Mouse (Mus musculus): ENCODE data around the gene Kmt2e. TPM values are rescaled to one million over a fixed set of nuclear protein-coding genes. Genes with fewer than 3 reads are reported as not detected.

Kmt2e gene
- total RNA-seq, 1 experiment = 9.1 TPM

GRCm38 (mm10) chr5:23413575-23414470, 20.4 kb upstream of the Kmt2e start:
- Histone ChIP-seq H3K4me1 (ENCODE audit: control insufficient read depth in 2 of 2, insufficient read depth in 2 of 2, low read length in 2 of 2, poor library complexity in 1 of 2) (peaks cover 13 to 20% of the 10 kb centered on the region in 2 experiments), H3K9me3 (ENCODE audit: control insufficient read depth, insufficient read depth, low read depth, low read length) (no peaks in the 10 kb centered on the region), H3K36me3 (ENCODE audit: control insufficient read depth, insufficient read depth, low read length, poor library complexity, severe bottlenecking) (no peaks in the 10 kb centered on the region), H3K4me3 (ENCODE audit: insufficient read depth in 1 of 2, low read depth in 1 of 2, low read length in 2 of 2, poor library complexity in 1 of 2, severe bottlenecking in 1 of 2) (no peak overlapping the region), H3K27ac (ENCODE audit: insufficient read depth, low read depth, low read length, poor library complexity, severe bottlenecking) (peak overlapping the region; percentile 61; the same call in 1 of the 2 replicates), H3K9ac (ENCODE audit: insufficient read depth, low read depth, low read length, poor library complexity, severe bottlenecking) (no peak overlapping the region)
- in situ Hi-C loops (cut with MboI; ENCODE audit: low sequenced_read_pairs in 2 of 2, unreplicated experiment in 2 of 2) = no loop called here
- DNase-seq (ENCODE audit: low read depth, low spot score) = no peak
- no peak for TF ChIP-seq ZC3H11A (IDR thresholded peaks at IDR 0.05; ENCODE audit: borderline replicate concordance, low read depth, low read length)
- no peak for TF ChIP-seq CHD2 (IDR thresholded peaks at IDR 0.05; ENCODE audit: low read depth, low read length)
- TF ChIP-seq HCFC1 (IDR thresholded peaks at IDR 0.05; ENCODE audit: borderline replicate concordance, insufficient read depth, low read length) = no peak
- no peak for TF ChIP-seq ZNF384 (IDR thresholded peaks at IDR 0.05; ENCODE audit: low read depth, low read length)
- no peak for TF ChIP-seq MAFK (IDR thresholded peaks at IDR 0.05; ENCODE audit: insufficient read depth, low read depth, low read length)

- Histone ChIP-seq H3K9ac (ENCODE audit: insufficient read depth, low read depth, low read length, poor library complexity, severe bottlenecking) (no peak overlapping the region), H3K36me3 (ENCODE audit: control insufficient read depth, insufficient read depth, low read length, poor library complexity, severe bottlenecking) (no peaks in the 10 kb centered on the region), H3K4me1 (ENCODE audit: control insufficient read depth in 2 of 2, insufficient read depth in 2 of 2, low read length in 2 of 2, poor library complexity in 1 of 2) (peaks cover 13 to 20% of the 10 kb centered on the region in 2 experiments), H3K4me3 (ENCODE audit: insufficient read depth in 1 of 2, low read depth in 1 of 2, low read length in 2 of 2, poor library complexity in 1 of 2, severe bottlenecking in 1 of 2) (no peak overlapping the region), H3K9me3 (ENCODE audit: control insufficient read depth, insufficient read depth, low read depth, low read length) (no peaks in the 10 kb centered on the region), H3K27ac (ENCODE audit: insufficient read depth, low read depth, low read length, poor library complexity, severe bottlenecking) (no peak overlapping the region; the same call in 1 of the 2 replicates)
- no peak for TF ChIP-seq ZC3H11A (IDR thresholded peaks at IDR 0.05; ENCODE audit: borderline replicate concordance, low read depth, low read length)
- TF ChIP-seq MAFK (IDR thresholded peaks at IDR 0.05; ENCODE audit: insufficient read depth, low read depth, low read length) = no peak
- TF ChIP-seq ZNF384 (IDR thresholded peaks at IDR 0.05; ENCODE audit: low read depth, low read length) = no peak
- TF ChIP-seq CHD2 (IDR thresholded peaks at IDR 0.05; ENCODE audit: low read depth, low read length) = no peak
- TF ChIP-seq HCFC1 (IDR thresholded peaks at IDR 0.05; ENCODE audit: borderline replicate concordance, insufficient read depth, low read length) = no peak
- in situ Hi-C loops (cut with MboI; ENCODE audit: low sequenced_read_pairs in 2 of 2, unreplicated experiment in 2 of 2) = no loop called here
- DNase-seq (ENCODE audit: low read depth, low spot score) = no peak
Observed at GRCm38 (mm10) chr5:23414490-23415126, 19.6 kb upstream of the Kmt2e start.

GRCm38 (mm10) chr5:23415571-23416285, 18.5 kb upstream of the Kmt2e start:
- Histone ChIP-seq H3K4me1 (ENCODE audit: control insufficient read depth in 2 of 2, insufficient read depth in 2 of 2, low read length in 2 of 2, poor library complexity in 1 of 2) (peaks cover 13 to 21% of the 10 kb centered on the region in 2 experiments), H3K4me3 (ENCODE audit: insufficient read depth in 1 of 2, low read depth in 1 of 2, low read length in 2 of 2, poor library complexity in 1 of 2, severe bottlenecking in 1 of 2) (no peak overlapping the region), H3K9ac (ENCODE audit: insufficient read depth, low read depth, low read length, poor library complexity, severe bottlenecking) (no peak overlapping the region), H3K9me3 (ENCODE audit: control insufficient read depth, insufficient read depth, low read depth, low read length) (no peaks in the 10 kb centered on the region), H3K36me3 (ENCODE audit: control insufficient read depth, insufficient read depth, low read length, poor library complexity, severe bottlenecking) (no peaks in the 10 kb centered on the region), H3K27ac (ENCODE audit: insufficient read depth, low read depth, low read length, poor library complexity, severe bottlenecking) (no peak overlapping the region)
- in situ Hi-C loops (cut with MboI; ENCODE audit: low sequenced_read_pairs in 2 of 2, unreplicated experiment in 2 of 2) = no loop called here
- no peak for DNase-seq (ENCODE audit: low read depth, low spot score)
- 0 out of 2 replicates have a peak, but pooled peaks have one; percentile 37 for TF ChIP-seq CHD2 (IDR thresholded peaks at IDR 0.05; ENCODE audit: low read depth, low read length)
- no peak for TF ChIP-seq MAFK (IDR thresholded peaks at IDR 0.05; ENCODE audit: insufficient read depth, low read depth, low read length)
- no peak for TF ChIP-seq ZNF384 (IDR thresholded peaks at IDR 0.05; ENCODE audit: low read depth, low read length)
- peak; percentile 34; the same call in 1 of the 2 replicates for TF ChIP-seq ZC3H11A (IDR thresholded peaks at IDR 0.05; ENCODE audit: borderline replicate concordance, low read depth, low read length)
- no peak for TF ChIP-seq HCFC1 (IDR thresholded peaks at IDR 0.05; ENCODE audit: borderline replicate concordance, insufficient read depth, low read length)

GRCm38 (mm10) chr5:23416286-23416643, 18.0 kb upstream of the Kmt2e start:
- Histone ChIP-seq H3K27ac (ENCODE audit: insufficient read depth, low read depth, low read length, poor library complexity, severe bottlenecking) (no peak overlapping the region), H3K36me3 (ENCODE audit: control insufficient read depth, insufficient read depth, low read length, poor library complexity, severe bottlenecking) (no peaks in the 10 kb centered on the region), H3K9ac (ENCODE audit: insufficient read depth, low read depth, low read length, poor library complexity, severe bottlenecking) (no peak overlapping the region), H3K9me3 (ENCODE audit: control insufficient read depth, insufficient read depth, low read depth, low read length) (no peaks in the 10 kb centered on the region), H3K4me3 (ENCODE audit: insufficient read depth in 1 of 2, low read depth in 1 of 2, low read length in 2 of 2, poor library complexity in 1 of 2, severe bottlenecking in 1 of 2) (no peak overlapping the region), H3K4me1 (ENCODE audit: control insufficient read depth in 2 of 2, insufficient read depth in 2 of 2, low read length in 2 of 2, poor library complexity in 1 of 2) (peaks cover 13 to 21% of the 10 kb centered on the region in 2 experiments)
- in situ Hi-C loops (cut with MboI; ENCODE audit: low sequenced_read_pairs in 2 of 2, unreplicated experiment in 2 of 2) = no loop called here
- TF ChIP-seq HCFC1 (IDR thresholded peaks at IDR 0.05; ENCODE audit: borderline replicate concordance, insufficient read depth, low read length) (no peak), MAFK (IDR thresholded peaks at IDR 0.05; ENCODE audit: insufficient read depth, low read depth, low read length) (no peak), CHD2 (IDR thresholded peaks at IDR 0.05; ENCODE audit: low read depth, low read length) (peak; percentile 7; the same call in 1 of the 2 replicates)
- no peak for DNase-seq (ENCODE audit: low read depth, low spot score)

Data from ES-E14 (cell line).